Mouse (Mus musculus) heart, postnatal 36 days (tissue): ENCODE results near the gene Rptor. TPM values are rescaled to one million over a fixed set of nuclear protein-coding genes. Genes with fewer than 3 reads are reported as not detected.

Experiments used
- DNase-seq, 2 experiments: peaks; one replicate each; pipeline ENCODE4 v3.0.0; 2021 to 2022
- intact Hi-C: fragments of 180-260 bp; cut with DNase I; formaldehyde crosslinking; loops from one replicate; pipeline ENCODE4 v1.15.1; 2025
- total RNA-seq, 2 experiments: library from RNA; stranded (reverse); gene quantifications; 2 replicates each; pipeline ENCODE4 v1.2.3; 2021

The Rptor gene
- total RNA-seq, 2 experiments from 2014 or later, result 34.8 to 36.0 TPM

GRCm38 (mm10) chr11:119775076-119775760 is 172.5 kb downstream of the Rptor start:
- intact Hi-C loops, result no loop called here
- DNase-seq, result no peak

GRCm38 (mm10) chr11:119777236-119777635 is 174.5 kb downstream of the Rptor start:
- DNase-seq, result no peak
- intact Hi-C loops, result no loop called here

GRCm38 (mm10) chr11:119777872-119778271 is 175.2 kb downstream of the Rptor start:
- no peak for DNase-seq

GRCm38 (mm10) chr11:119780290-119780689 is 177.6 kb downstream of the Rptor start:
- DNase-seq, result no peak
- intact Hi-C loops, result loop anchor here (5.0 kb wide), 1 partner anchor 278 kb away; no protein-coding TSS in a partner anchor

More at GRCm38 (mm10) chr11:119777872-119778271, 175.2 kb downstream of the Rptor start:
- intact Hi-C loops, result no loop called here

GRCm38 (mm10) chr11:119781165-119781564 is 178.5 kb downstream of the Rptor start:
- intact Hi-C loops, result loop anchor here (5.0 kb wide), 1 partner anchor 279 kb away; no protein-coding TSS in a partner anchor
- DNase-seq, result no peak

GRCm38 (mm10) chr11:119781726-119782125 is 179.0 kb downstream of the Rptor start:
- DNase-seq, result no peak
- intact Hi-C loops, result loop anchor here (5.0 kb wide), 1 partner anchor 279 kb away; no protein-coding TSS in a partner anchor

GRCm38 (mm10) chr11:119783653-119784052 is 180.9 kb downstream of the Rptor start:
- intact Hi-C loops, result loop anchor here (5.0 kb wide), 1 partner anchor 281 kb away; no protein-coding TSS in a partner anchor
- DNase-seq, result no peak

- no peak for DNase-seq
Measured at GRCm38 (mm10) chr11:119784672-119785341, 182.1 kb downstream of the Rptor start.

GRCm38 (mm10) chr11:119785661-119786384 is 183.1 kb downstream of the Rptor start:
- no peak for DNase-seq
- intact Hi-C loops, result no loop called here

More at GRCm38 (mm10) chr11:119784672-119785341, 182.1 kb downstream of the Rptor start:
- intact Hi-C loops, result loop anchor here (5.0 kb wide), 1 partner anchor 283 kb away; no protein-coding TSS in a partner anchor

GRCm38 (mm10) chr11:119786385-119786880 is 183.7 kb downstream of the Rptor start:
- DNase-seq, result no peak
- intact Hi-C loops, result no loop called here

GRCm38 (mm10) chr11:119788488-119788887 is 185.8 kb downstream of the Rptor start:
- DNase-seq, result no peak
- intact Hi-C loops, result no loop called here

GRCm38 (mm10) chr11:119788919-119789713 is 186.4 kb downstream of the Rptor start:
- intact Hi-C loops, result no loop called here
- DNase-seq, result no peak

GRCm38 (mm10) chr11:119791923-119792564 is 189.3 kb downstream of the Rptor start:
- intact Hi-C loops, result no loop called here

GRCm38 (mm10) chr11:119793378-119793777 is 190.7 kb downstream of the Rptor start:
- intact Hi-C loops, result no loop called here
- DNase-seq, result no peak

More at GRCm38 (mm10) chr11:119791923-119792564, 189.3 kb downstream of the Rptor start:
- DNase-seq, result no peak

GRCm38 (mm10) chr11:119794020-119794419 is 191.3 kb downstream of the Rptor start:
- DNase-seq, result no peak
- intact Hi-C loops, result no loop called here

GRCm38 (mm10) chr11:119794671-119795070 is 192.0 kb downstream of the Rptor start:
- intact Hi-C loops, result no loop called here
- DNase-seq, result no peak

GRCm38 (mm10) chr11:119796406-119796805 is 193.7 kb downstream of the Rptor start:
- peak in 1 of 2 experiments; percentile 15 for DNase-seq
- intact Hi-C loops, result no loop called here

- intact Hi-C loops, result no loop called here
Measured at GRCm38 (mm10) chr11:119796846-119797245, 194.1 kb downstream of the Rptor start.

GRCm38 (mm10) chr11:119799536-119799935 is 196.8 kb downstream of the Rptor start:
- DNase-seq, result no peak
- intact Hi-C loops, result no loop called here

More at GRCm38 (mm10) chr11:119796846-119797245, 194.1 kb downstream of the Rptor start:
- DNase-seq, result no peak
